Mouse (Mus musculus) thymus, postnatal 25 days (tissue): ENCODE data around the gene Chrd.

Experiments used
- DNase-seq: peaks from one replicate; pipeline ENCODE4 v3.0.0; 2022

Gene Chrd

GRCm38 (mm10) chr16:20732925-20733730 is at the start of gene Chrd:
TSS of gene Chrd (plus strand) at chr16:20733127.
- no peak for DNase-seq

- DNase-seq, result no peak
Measured at GRCm38 (mm10) chr16:20690774-20691173, 42.2 kb upstream of the Chrd start.

- DNase-seq, result no peak
Measured at GRCm38 (mm10) chr16:20691617-20692016, 41.3 kb upstream of the Chrd start.

- no peak for DNase-seq
Measured at GRCm38 (mm10) chr16:20692241-20692965, 40.5 kb upstream of the Chrd start.

GRCm38 (mm10) chr16:20693111-20693701 is 39.7 kb upstream of the Chrd start, which contains the start of gene Fam131a:
TSS of gene Fam131a (plus strand) at chr16:20693241.
- DNase-seq, result peak; percentile 85

GRCm38 (mm10) chr16:20694781-20695180 is 38.1 kb upstream of the Chrd start:
- DNase-seq, result no peak

- peak; percentile 11 for DNase-seq
Measured at GRCm38 (mm10) chr16:20695622-20696323, 37.2 kb upstream of the Chrd start.

GRCm38 (mm10) chr16:20699266-20699665 is 33.7 kb upstream of the Chrd start:
- no peak for DNase-seq

GRCm38 (mm10) chr16:20700036-20700435 is 32.9 kb upstream of the Chrd start:
- DNase-seq, result no peak

GRCm38 (mm10) chr16:20701316-20701715 is 31.6 kb upstream of the Chrd start:
- no peak for DNase-seq

GRCm38 (mm10) chr16:20701729-20702521 is 31.0 kb upstream of the Chrd start:
- no peak for DNase-seq

GRCm38 (mm10) chr16:20702522-20702893 is 30.4 kb upstream of the Chrd start:
- peak; percentile 44 for DNase-seq

- DNase-seq, result no peak
Measured at GRCm38 (mm10) chr16:20703071-20703470, 29.9 kb upstream of the Chrd start.

GRCm38 (mm10) chr16:20703699-20704400 is 29.1 kb upstream of the Chrd start:
- DNase-seq, result no peak

GRCm38 (mm10) chr16:20705786-20706185 is 27.1 kb upstream of the Chrd start:
- no peak for DNase-seq

GRCm38 (mm10) chr16:20706407-20707055 is 26.4 kb upstream of the Chrd start:
- DNase-seq, result no peak

- no peak for DNase-seq
Measured at GRCm38 (mm10) chr16:20708220-20708938, 24.5 kb upstream of the Chrd start.

- DNase-seq, result peak; percentile 76
Measured at GRCm38 (mm10) chr16:20708939-20709734, 23.8 kb upstream of the Chrd start.

- no peak for DNase-seq
Measured at GRCm38 (mm10) chr16:20710370-20710769, 22.6 kb upstream of the Chrd start.
